Mouse (Mus musculus) bone marrow, adult 2 months (tissue): Measurements from ENCODE around the gene Atp5f1.

ENCODE experiments used
- CTCF ChIP-seq: fragments of 200-500 bp; IDR thresholded peaks from 2 replicates; pipeline ENCODE4 v1.5.1; 2011; ENCODE audit warnings: low read length, control low read depth; ENCODE audit not compliant: control insufficient read depth, insufficient read depth
- POLR2A ChIP-seq: fragments of 200-500 bp; IDR thresholded peaks from 2 replicates; pipeline ENCODE4 v1.6.1; 2011; ENCODE audit warnings: low read depth, mild to moderate bottlenecking, control low read depth, low read length, borderline replicate concordance; ENCODE audit not compliant: control insufficient read depth

- no peak for TF ChIP-seq CTCF
- TF ChIP-seq POLR2A, result no peak
Observed at GRCm38 (mm10) chr3:105900266-105900665, 59.6 kb downstream of the Atp5f1 start.
